Mouse (Mus musculus): ENCODE data around the gene Thsd7b. TPM values are rescaled to one million over a fixed set of nuclear protein-coding genes. Genes with fewer than 3 reads are reported as not detected.

The Thsd7b gene
- polyA plus RNA-seq, 1 experiment from 2014 or later, result 3.3 TPM

DNA sequence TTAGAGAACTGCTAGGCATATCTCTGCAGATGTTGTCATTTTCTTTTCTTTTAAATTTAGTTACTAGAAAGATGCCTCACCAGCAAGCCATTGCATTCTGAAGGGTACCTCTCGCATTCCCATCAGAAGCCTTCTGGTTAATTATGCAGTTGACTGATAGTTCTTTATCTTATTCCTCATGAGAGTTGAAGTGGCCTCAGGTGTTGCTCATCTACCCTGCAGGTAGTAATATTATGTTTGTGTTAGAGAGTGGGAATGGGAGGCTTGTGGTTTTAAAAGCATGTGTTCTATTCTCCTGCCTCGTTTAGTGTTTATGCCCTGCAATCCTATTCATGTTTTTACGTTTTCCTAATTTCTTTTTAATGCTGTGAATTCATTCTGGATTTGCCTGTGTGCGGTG lies 265.9 kb downstream of the Thsd7b start:
- H3K4me3 ChIP-seq (ENCODE audit: low read depth, low read length), result no peak overlapping the region
- H3K9ac ChIP-seq (ENCODE audit: low read length), result no peak overlapping the region
- WGBS, result 86% methylated on average over 4 of the region's 4 CpGs
- no peaks in the 10 kb centered on the region for H3K27me3 ChIP-seq (ENCODE audit: control insufficient read depth, insufficient read depth, low read length)
- H3K4me2 ChIP-seq, result no peak overlapping the region
- H3K27ac ChIP-seq (ENCODE audit: low read depth, low read length), result no peak overlapping the region
- H3K4me1 ChIP-seq (ENCODE audit: control insufficient read depth, insufficient read depth, low read length), result no peaks in the 10 kb centered on the region
- H3K36me3 ChIP-seq (ENCODE audit: control insufficient read depth, insufficient read depth, low read length), result no peaks in the 10 kb centered on the region
- DNase-seq (ENCODE audit: low spot score, missing footprints) (no peak), ATAC-seq (ENCODE audit: low FRiP score) (no peak)
- H3K9me3 ChIP-seq (ENCODE audit: control insufficient read depth, low read length), result no peaks in the 10 kb centered on the region

DNA sequence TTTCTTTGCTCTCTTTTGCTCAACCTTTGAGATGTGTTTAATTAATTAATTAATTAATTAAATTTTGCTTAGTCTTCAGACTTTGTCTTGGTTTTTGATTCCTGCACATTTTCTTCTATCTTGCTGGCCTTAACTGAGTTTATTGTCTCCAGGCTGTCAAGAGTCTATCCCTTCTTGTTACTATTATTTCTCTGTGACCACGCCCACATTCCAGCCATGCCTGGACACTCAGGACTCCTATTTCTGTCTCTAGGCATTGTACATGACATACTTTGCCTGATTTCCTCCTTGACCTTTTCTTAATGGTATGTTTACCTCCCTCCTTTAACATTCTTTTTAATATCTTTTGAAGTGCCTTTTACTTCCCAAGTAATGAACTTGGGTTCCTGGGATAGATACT lies 267.6 kb downstream of the Thsd7b start:
- no peak overlapping the region for H3K4me3 ChIP-seq (ENCODE audit: low read depth, low read length)
- no peak for ATAC-seq (ENCODE audit: low FRiP score)
- DNase-seq (ENCODE audit: low spot score, missing footprints), result peak; percentile 21

DNA sequence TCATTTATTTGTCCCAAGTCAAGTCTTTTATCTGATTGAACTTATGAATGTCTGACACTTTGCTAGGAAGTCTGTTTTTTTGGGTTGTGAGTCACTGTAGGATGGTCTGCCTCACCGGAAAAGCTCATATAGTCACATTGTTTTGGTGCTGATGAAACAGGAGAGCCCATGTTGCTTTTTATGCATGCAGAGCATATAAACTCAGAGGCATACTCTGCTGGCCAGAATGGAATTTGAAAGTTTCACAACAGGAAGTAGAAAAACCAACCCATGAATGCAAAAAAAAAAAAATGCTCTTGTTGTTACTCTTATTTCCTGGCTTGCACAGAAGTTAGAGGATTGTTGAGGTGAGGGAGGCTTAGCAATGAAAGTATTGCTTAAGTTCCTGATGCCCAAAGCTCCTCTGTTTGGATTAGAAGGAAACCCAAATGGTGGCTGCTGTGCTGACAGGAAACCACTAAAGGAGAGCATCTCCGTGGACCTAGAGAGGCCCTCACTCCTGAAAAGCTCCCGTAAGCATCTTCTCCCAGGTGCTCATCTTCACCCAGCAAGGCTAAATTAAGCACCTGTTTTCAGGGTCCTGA lies 269.6 kb downstream of the Thsd7b start:
- Histone ChIP-seq H3K4me1 (ENCODE audit: control insufficient read depth, insufficient read depth, low read length) (no peaks in the 10 kb centered on the region), H3K9me3 (ENCODE audit: control insufficient read depth, low read length) (no peaks in the 10 kb centered on the region), H3K9ac (ENCODE audit: low read length) (no peak overlapping the region), H3K27me3 (ENCODE audit: control insufficient read depth, insufficient read depth, low read length) (no peaks in the 10 kb centered on the region), H3K36me3 (ENCODE audit: control insufficient read depth, insufficient read depth, low read length) (no peaks in the 10 kb centered on the region), H3K4me2 (no peak overlapping the region), H3K4me3 (ENCODE audit: low read depth, low read length) (no peak overlapping the region), H3K27ac (ENCODE audit: low read depth, low read length) (no peak overlapping the region)
- ATAC-seq (ENCODE audit: low FRiP score) (no peak), DNase-seq (ENCODE audit: low spot score, missing footprints) (peak; percentile 62)
- 86% methylated on average over 3 of the region's 3 CpGs for WGBS

More for the DNA sequence above, 267.6 kb downstream of the Thsd7b start:
- Histone ChIP-seq H3K9ac (ENCODE audit: low read length) (no peak overlapping the region), H3K4me1 (ENCODE audit: control insufficient read depth, insufficient read depth, low read length) (no peaks in the 10 kb centered on the region), H3K9me3 (ENCODE audit: control insufficient read depth, low read length) (no peaks in the 10 kb centered on the region), H3K27me3 (ENCODE audit: control insufficient read depth, insufficient read depth, low read length) (no peaks in the 10 kb centered on the region), H3K36me3 (ENCODE audit: control insufficient read depth, insufficient read depth, low read length) (no peaks in the 10 kb centered on the region), H3K27ac (ENCODE audit: low read depth, low read length) (no peak overlapping the region), H3K4me2 (no peak overlapping the region)
- WGBS, result 66% methylated on average over 1 of the region's 1 CpGs

DNA sequence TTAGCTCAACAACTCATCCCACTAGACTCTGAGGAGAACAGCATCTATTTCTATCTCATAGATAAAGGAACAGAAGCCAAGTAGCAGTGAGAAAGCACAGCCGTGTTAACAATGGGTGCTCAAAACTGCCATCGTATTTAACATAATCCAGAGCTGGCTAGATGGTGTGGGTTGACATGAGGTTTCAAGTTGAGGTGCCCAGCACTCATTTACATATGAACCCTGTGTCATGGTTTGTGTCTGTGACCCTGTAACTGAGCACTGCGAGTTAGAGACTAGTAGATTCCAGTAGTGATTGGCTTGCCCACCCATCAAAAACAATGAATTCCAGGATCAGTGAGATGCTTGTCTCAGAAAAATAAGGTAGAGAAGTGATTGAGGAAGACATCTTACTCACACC lies 270.1 kb downstream of the Thsd7b start:
- 80% methylated on average over 3 of the region's 3 CpGs for WGBS

DNA sequence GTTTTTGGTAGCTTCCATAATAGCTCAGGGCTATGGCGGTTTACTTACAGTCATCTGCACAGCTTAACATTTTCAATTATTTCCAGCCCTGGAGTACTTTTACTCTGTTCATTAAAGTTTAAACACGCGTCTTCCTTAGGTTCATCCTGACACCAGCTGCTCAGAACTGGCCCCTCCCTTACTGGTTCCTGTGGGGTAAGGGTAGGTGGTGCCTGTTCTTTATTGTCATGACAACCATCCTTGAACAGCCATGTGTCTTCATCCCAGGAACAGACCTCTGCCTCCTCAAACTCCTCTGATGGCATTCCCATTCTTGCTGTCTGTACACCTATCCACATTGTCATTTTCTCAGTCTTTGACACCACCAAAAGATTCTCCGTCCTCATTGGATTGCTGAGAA lies 285.0 kb downstream of the Thsd7b start:
- no peaks in the 10 kb centered on the region for H3K36me3 ChIP-seq (ENCODE audit: control insufficient read depth, insufficient read depth, low read length)
- H3K27me3 ChIP-seq (ENCODE audit: control insufficient read depth, insufficient read depth, low read length), result no peaks in the 10 kb centered on the region
- no peak overlapping the region for H3K4me3 ChIP-seq (ENCODE audit: low read depth, low read length)
- DNase-seq (ENCODE audit: low spot score, missing footprints), result no peak
- 0 out of 2 replicates have a peak, but pooled peaks have one; percentile 38 for ATAC-seq (ENCODE audit: low FRiP score)
- no peak overlapping the region for H3K4me2 ChIP-seq
- no peak overlapping the region for H3K27ac ChIP-seq (ENCODE audit: low read depth, low read length)
- H3K9ac ChIP-seq (ENCODE audit: low read length), result no peak overlapping the region
- 93% methylated on average over 4 of the region's 4 CpGs for WGBS
- H3K9me3 ChIP-seq (ENCODE audit: control insufficient read depth, low read length), result no peaks in the 10 kb centered on the region
- H3K4me1 ChIP-seq (ENCODE audit: control insufficient read depth, insufficient read depth, low read length), result no peaks in the 10 kb centered on the region

More for the DNA sequence above, 270.1 kb downstream of the Thsd7b start:
- Histone ChIP-seq H3K4me2 (no peak overlapping the region), H3K9me3 (ENCODE audit: control insufficient read depth, low read length) (no peaks in the 10 kb centered on the region), H3K4me1 (ENCODE audit: control insufficient read depth, insufficient read depth, low read length) (no peaks in the 10 kb centered on the region), H3K27ac (ENCODE audit: low read depth, low read length) (no peak overlapping the region), H3K9ac (ENCODE audit: low read length) (no peak overlapping the region), H3K27me3 (ENCODE audit: control insufficient read depth, insufficient read depth, low read length) (no peaks in the 10 kb centered on the region), H3K4me3 (ENCODE audit: low read depth, low read length) (no peak overlapping the region), H3K36me3 (ENCODE audit: control insufficient read depth, insufficient read depth, low read length) (no peaks in the 10 kb centered on the region)
- DNase-seq (ENCODE audit: low spot score, missing footprints) (peak; percentile 60), ATAC-seq (ENCODE audit: low FRiP score) (no peak)

DNA sequence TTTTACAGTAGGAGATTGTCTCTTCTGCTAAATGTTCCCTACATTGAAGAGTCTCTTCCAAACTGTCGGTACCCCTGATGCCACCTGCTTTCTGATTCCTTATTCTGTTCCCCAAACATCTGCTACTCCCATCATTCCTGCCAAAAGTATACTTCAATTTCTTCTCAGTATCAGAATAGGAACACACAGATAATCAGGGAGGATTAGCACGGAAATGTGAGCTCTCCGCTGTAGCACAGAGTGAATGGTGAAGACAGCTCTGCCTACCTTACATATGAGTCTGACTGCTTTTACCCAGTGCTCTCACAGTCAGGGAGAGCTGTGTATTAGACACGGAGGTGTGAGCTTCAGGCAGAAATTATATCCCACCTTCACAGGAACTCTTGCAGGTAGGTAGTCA lies 286.0 kb downstream of the Thsd7b start:
- Histone ChIP-seq H3K4me3 (ENCODE audit: low read depth, low read length) (no peak overlapping the region), H3K27ac (ENCODE audit: low read depth, low read length) (no peak overlapping the region), H3K4me1 (ENCODE audit: control insufficient read depth, insufficient read depth, low read length) (no peaks in the 10 kb centered on the region), H3K4me2 (no peak overlapping the region), H3K9ac (ENCODE audit: low read length) (no peak overlapping the region), H3K36me3 (ENCODE audit: control insufficient read depth, insufficient read depth, low read length) (no peaks in the 10 kb centered on the region), H3K27me3 (ENCODE audit: control insufficient read depth, insufficient read depth, low read length) (no peaks in the 10 kb centered on the region), H3K9me3 (ENCODE audit: control insufficient read depth, low read length) (no peaks in the 10 kb centered on the region)
- no peak for DNase-seq (ENCODE audit: low spot score, missing footprints)
- ATAC-seq (ENCODE audit: low FRiP score), result no peak
- 89% methylated on average over 4 of the region's 4 CpGs for WGBS

DNA sequence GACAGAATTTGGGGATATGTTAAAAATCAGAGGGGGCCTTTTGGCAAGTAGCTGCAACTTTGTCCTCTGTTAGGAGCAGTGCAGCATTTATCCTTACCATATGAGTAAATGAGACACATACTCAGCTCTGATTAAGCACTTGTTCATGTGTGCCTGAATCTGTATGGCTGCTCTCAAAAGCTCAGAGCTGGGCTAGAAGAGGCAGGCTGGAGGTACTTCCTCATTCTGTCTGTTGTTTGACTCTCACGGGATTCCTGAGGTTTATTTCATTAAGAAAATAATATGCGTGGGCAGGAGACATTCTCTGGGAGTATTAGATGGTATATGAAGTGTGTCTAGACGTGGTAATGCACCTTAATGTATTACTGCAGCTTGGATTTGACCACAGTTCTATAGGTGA lies 286.7 kb downstream of the Thsd7b start:
- H3K27me3 ChIP-seq (ENCODE audit: control insufficient read depth, insufficient read depth, low read length), result no peaks in the 10 kb centered on the region
- no peaks in the 10 kb centered on the region for H3K9me3 ChIP-seq (ENCODE audit: control insufficient read depth, low read length)
- H3K4me2 ChIP-seq, result no peak overlapping the region
- no peaks in the 10 kb centered on the region for H3K4me1 ChIP-seq (ENCODE audit: control insufficient read depth, insufficient read depth, low read length)
- no peak overlapping the region for H3K9ac ChIP-seq (ENCODE audit: low read length)
- H3K27ac ChIP-seq (ENCODE audit: low read depth, low read length), result no peak overlapping the region
- DNase-seq (ENCODE audit: low spot score, missing footprints) (no peak), ATAC-seq (ENCODE audit: low FRiP score) (no peak)
- H3K4me3 ChIP-seq (ENCODE audit: low read depth, low read length), result no peak overlapping the region
- WGBS, result 81% methylated on average over 3 of the region's 3 CpGs
- no peaks in the 10 kb centered on the region for H3K36me3 ChIP-seq (ENCODE audit: control insufficient read depth, insufficient read depth, low read length)

DNA sequence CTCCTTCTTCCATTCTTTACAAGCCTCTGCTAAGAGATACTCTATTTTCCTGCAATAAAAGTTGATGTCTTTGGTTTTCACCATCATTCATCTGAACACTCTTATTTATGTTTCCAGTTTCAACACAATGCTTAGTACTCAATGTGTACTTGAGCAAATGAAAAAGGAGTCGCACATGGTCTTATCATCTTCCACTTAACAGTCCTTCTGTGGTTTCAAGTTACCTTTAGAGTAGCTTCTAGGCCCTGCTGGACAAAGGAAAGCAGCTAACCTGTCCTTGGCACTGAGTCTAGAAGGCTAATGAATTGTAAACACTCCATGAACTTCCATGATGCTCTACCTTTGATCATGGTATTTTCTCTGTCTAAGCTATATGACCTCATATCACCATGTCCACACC lies 289.6 kb downstream of the Thsd7b start:
- Histone ChIP-seq H3K4me2 (no peak overlapping the region), H3K27me3 (ENCODE audit: control insufficient read depth, insufficient read depth, low read length) (no peaks in the 10 kb centered on the region), H3K9me3 (ENCODE audit: control insufficient read depth, low read length) (no peaks in the 10 kb centered on the region), H3K4me1 (ENCODE audit: control insufficient read depth, insufficient read depth, low read length) (no peaks in the 10 kb centered on the region), H3K9ac (ENCODE audit: low read length) (no peak overlapping the region), H3K36me3 (ENCODE audit: control insufficient read depth, insufficient read depth, low read length) (no peaks in the 10 kb centered on the region), H3K4me3 (ENCODE audit: low read depth, low read length) (no peak overlapping the region), H3K27ac (ENCODE audit: low read depth, low read length) (no peak overlapping the region)
- DNase-seq (ENCODE audit: low spot score, missing footprints) (peak; percentile 49), ATAC-seq (ENCODE audit: low FRiP score) (no peak)
- WGBS, result 94% methylated on average over 1 of the region's 1 CpGs

DNA sequence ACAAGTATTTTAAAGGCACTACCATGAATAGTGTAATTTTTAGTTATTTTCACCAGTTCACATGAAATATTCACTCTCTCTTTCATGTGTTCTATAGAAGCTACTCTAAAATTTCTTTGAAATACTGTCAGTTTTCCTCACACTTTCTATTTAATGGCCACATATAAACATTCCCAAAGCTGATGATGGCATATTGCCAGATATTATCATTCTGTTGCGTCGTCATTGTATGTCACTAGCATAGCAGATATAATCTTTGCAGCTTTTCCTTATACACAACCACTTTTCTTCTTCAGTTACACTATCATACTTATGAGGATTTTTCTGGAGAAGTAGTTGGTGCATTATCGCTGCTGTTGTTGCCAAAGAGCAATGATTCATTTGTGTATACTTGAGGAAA lies 297.4 kb downstream of the Thsd7b start:
- Histone ChIP-seq H3K9ac (ENCODE audit: low read length) (no peak overlapping the region), H3K27ac (ENCODE audit: low read depth, low read length) (no peak overlapping the region), H3K4me2 (no peak overlapping the region), H3K27me3 (ENCODE audit: control insufficient read depth, insufficient read depth, low read length) (no peaks in the 10 kb centered on the region), H3K36me3 (ENCODE audit: control insufficient read depth, insufficient read depth, low read length) (no peaks in the 10 kb centered on the region), H3K4me3 (ENCODE audit: low read depth, low read length) (no peak overlapping the region), H3K4me1 (ENCODE audit: control insufficient read depth, insufficient read depth, low read length) (no peaks in the 10 kb centered on the region), H3K9me3 (ENCODE audit: control insufficient read depth, low read length) (no peaks in the 10 kb centered on the region)
- DNase-seq (ENCODE audit: low spot score, missing footprints) (peak; percentile 33), ATAC-seq (ENCODE audit: low FRiP score) (no peak)
- 91% methylated on average over 3 of the region's 3 CpGs for WGBS

All from midbrain, embryonic 11.5 days (tissue).